Mouse (Mus musculus) skeletal muscle tissue, postnatal 0 days (tissue): Measurements from ENCODE around the gene Prkrip1. TPM values are rescaled to one million over a fixed set of nuclear protein-coding genes. Genes with fewer than 3 reads are reported as not detected.

Experiments used
- polyA plus RNA-seq: library from polyadenylated mRNA; unstranded; fragments of >200 nt; fragmentation: Nextera tagmentation; extraction: Ambion mirVana; gene quantifications from 2 replicates; pipeline ENCODE4 v1.2.1, GENCODE M21; 2015

Prkrip1 gene
- 36.6 and 43.1 TPM in 2 replicates for polyA plus RNA-seq

DNA sequence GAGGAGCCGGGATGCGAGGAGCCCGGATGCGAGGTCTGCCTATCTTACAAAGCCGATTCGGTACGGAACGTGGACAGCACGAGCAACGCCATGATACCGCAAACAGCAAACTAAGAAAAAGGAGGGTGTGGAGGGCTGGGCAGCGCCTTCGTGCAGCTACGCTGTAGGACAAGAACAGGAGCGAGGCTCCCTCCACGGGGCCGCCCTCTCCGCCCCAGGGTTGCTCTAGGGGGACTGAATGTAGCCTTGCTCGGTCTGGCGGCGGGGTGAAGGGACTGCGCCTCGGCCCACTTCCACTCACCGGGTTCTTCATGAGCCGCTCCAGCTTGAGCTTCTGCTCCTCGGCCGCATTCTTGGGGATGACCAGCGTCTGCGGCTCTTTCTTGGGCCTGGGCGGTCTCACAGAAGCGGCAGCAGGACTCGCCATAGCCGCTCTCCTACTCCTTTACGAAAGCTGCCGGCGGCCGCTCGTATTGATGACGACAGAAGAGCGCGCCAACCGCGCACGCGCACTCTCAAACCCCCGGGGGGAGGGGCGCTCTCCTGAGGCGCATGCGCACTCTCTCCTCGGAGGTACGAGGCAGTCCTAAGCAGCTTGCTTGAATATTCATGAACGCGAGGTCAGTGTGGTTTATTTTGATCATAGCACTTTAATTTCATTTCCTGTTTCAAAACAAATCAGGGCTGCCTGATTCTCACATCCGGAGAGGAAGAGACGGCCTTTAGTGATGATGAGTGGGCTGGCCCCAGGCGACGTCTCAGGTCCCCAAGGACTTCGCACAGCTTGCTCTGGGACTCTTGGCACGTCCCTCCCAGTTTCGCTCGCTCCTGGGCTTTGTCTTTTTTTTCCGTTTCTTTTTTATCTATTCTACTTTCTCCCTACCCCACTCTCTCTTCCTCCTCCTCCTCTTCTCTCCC lies at the start of gene Prkrip1:
Gene Prkrip1, minus strand, starts transcription at position 490 of the 918 bp plus-strand sequence.

DNA sequence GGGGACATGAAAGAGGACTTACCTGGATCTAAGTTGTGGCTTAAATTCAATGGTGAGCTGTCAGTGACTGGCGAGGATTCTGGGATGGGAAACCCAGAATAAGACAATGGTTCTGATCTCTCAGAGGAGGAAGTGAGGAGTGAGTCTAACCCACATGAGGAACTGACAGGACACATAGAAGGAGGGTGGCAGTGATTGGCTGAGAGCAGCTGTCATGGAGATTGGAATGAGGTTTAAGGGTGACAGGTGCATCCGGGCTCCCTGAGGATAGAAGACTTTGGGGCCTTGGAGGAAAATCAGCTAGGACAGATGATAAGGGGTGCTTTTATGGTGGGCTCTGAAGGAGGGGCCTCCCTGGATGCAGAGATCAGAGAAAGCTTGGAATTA lies 47.7 kb upstream of the Prkrip1 start, which contains the start of gene Sh2b2:
Gene Sh2b2, minus strand, starts transcription at position 105 of the 387 bp plus-strand sequence.

GRCm38 (mm10) chr5:136170512-136171362 lies 28.0 kb downstream of the Prkrip1 start, which contains the start of gene Orai2:
Orai2 (minus strand) TSS chr5:136170713.

DNA sequence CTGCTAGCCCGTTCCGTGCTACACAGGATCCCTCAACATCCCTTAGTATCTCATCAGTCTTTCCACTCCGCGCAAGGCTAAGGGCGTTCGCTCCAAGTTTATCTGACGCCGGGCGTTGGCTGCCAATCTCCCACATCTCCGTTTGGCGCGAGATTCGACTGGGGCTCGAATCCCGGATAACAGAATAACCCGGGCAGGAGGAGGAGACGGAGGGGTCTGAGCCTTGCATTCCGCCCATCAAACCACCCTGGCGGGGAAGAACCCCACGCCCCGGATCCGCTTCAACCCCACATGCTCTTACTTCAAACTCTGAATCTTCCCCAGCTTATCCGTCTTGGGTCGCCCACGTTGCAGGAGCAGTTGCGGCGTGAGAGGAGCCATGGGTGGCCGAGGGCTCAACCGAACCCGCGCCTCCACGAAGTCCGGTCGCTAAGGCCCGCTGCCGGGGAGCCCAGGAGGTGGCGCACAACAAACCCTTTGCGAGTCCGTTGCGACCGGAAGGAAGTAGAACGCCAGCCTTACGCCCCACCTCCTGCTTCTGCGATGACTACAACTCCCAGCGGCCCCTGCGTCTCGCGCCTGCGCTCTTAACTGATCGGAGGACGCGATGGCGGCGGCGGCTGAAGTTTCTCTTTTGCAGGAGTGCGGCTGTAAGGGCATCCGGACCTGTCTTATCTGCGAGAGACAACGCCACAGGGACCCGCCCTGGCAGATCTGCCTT lies 63.0 kb downstream of the Prkrip1 start, which contains the start of the genes Lrwd1 and Alkbh4:
Gene Lrwd1, minus strand, starts transcription at position 504 of the 721 bp plus-strand sequence.
Gene Alkbh4, plus strand, starts transcription at position 576 of the 721 bp plus-strand sequence.

Other genes with a start within 250 kb of the Prkrip1 start
- gene Ssc4d, start 224.4 kb downstream of the Prkrip1 start, polyA plus RNA-seq: 1.9 and 2.0 TPM in 2 replicates
- gene Zp3, start 218.9 kb downstream of the Prkrip1 start, polyA plus RNA-seq: 0.18 TPM in 1 of 2 replicates, not detected in the other
- gene Dtx2, start 204.2 kb downstream of the Prkrip1 start, polyA plus RNA-seq: 14.3 and 18.6 TPM in 2 replicates
- gene Upk3b, start 160.5 kb downstream of the Prkrip1 start, polyA plus RNA-seq: 0.18 TPM in 1 of 2 replicates, not detected in the other
- gene Upk3bl, start 144.5 kb downstream of the Prkrip1 start, polyA plus RNA-seq: 0.17 and 0.19 TPM in 2 replicates
- gene Rasa4, start 115.0 kb downstream of the Prkrip1 start, polyA plus RNA-seq: 3.7 and 4.8 TPM in 2 replicates
- 149 and 156 TPM in 2 replicates for gene Polr2j, start 82.3 kb downstream of the Prkrip1 start, polyA plus RNA-seq
- gene Lrwd1, start 62.9 kb downstream of the Prkrip1 start, polyA plus RNA-seq: 10.9 and 11.0 TPM in 2 replicates
- gene Alkbh4, start 62.8 kb downstream of the Prkrip1 start, polyA plus RNA-seq: 9.3 and 9.4 TPM in 2 replicates
- gene Orai2, start 28.2 kb downstream of the Prkrip1 start, polyA plus RNA-seq: 5.5 and 7.7 TPM in 2 replicates
- 8.7 and 14.3 TPM in 2 replicates for gene Sh2b2, start 47.6 kb upstream of the Prkrip1 start, polyA plus RNA-seq